Mouse (Mus musculus) ovary, adult 18-20 months (tissue): Measurements from ENCODE around the gene 1810065E05Rik.

ENCODE experiments used
- DNase-seq: peaks from one replicate; pipeline ENCODE4 v3.0.0; 2022; ENCODE audit warnings: low spot score, mixed read lengths

The 1810065E05Rik gene

GRCm38 (mm10) chr11:58420815-58421214 is at the start of gene 1810065E05Rik:
Gene 1810065E05Rik (plus strand): TSS chr11:58421111.
- no peak for DNase-seq

GRCm38 (mm10) chr11:58377273-58377672 is 43.6 kb upstream of the 1810065E05Rik start:
- DNase-seq: no peak

GRCm38 (mm10) chr11:58377686-58378085 is 43.2 kb upstream of the 1810065E05Rik start:
- DNase-seq: no peak

- no peak for DNase-seq
These were observed 42.1 kb upstream of the 1810065E05Rik start, which contains the start of gene Lypd8 for GRCm38 (mm10) chr11:58378763-58379278. Gene Lypd8 (plus strand): TSS chr11:58379043.

- no peak for DNase-seq
These were observed 41.4 kb upstream of the 1810065E05Rik start for GRCm38 (mm10) chr11:58379516-58379915.

GRCm38 (mm10) chr11:58382471-58382870 is 38.4 kb upstream of the 1810065E05Rik start:
- no peak for DNase-seq

GRCm38 (mm10) chr11:58399985-58400645 is 20.8 kb upstream of the 1810065E05Rik start:
- DNase-seq: no peak

GRCm38 (mm10) chr11:58400655-58401054 is 20.3 kb upstream of the 1810065E05Rik start:
- DNase-seq: no peak

- no peak for DNase-seq
These were observed 12.8 kb upstream of the 1810065E05Rik start for GRCm38 (mm10) chr11:58408066-58408465.

GRCm38 (mm10) chr11:58418336-58418735 is 2.6 kb upstream of the 1810065E05Rik start:
- DNase-seq: no peak

- no peak for DNase-seq
These were observed 11.3 kb downstream of the 1810065E05Rik start, which contains the start of gene Gm12253 for GRCm38 (mm10) chr11:58432259-58432658. Gene Gm12253 (plus strand): TSS chr11:58432559.

- DNase-seq: no peak
These were observed 17.0 kb downstream of the 1810065E05Rik start for GRCm38 (mm10) chr11:58437866-58438265.

- no peak for DNase-seq
These were observed 31.8 kb downstream of the 1810065E05Rik start, which contains the start of gene Lypd9 for GRCm38 (mm10) chr11:58452759-58453158. Gene Lypd9 (minus strand): TSS chr11:58452923.

GRCm38 (mm10) chr11:58453592-58453991 is 32.7 kb downstream of the 1810065E05Rik start:
- no peak for DNase-seq

GRCm38 (mm10) chr11:58462170-58462569 is 41.3 kb downstream of the 1810065E05Rik start, which contains the start of gene Olfr30:
Gene Olfr30 (minus strand): TSS chr11:58462270.
- DNase-seq: no peak
